Mouse (Mus musculus): ENCODE measurements around the gene Tmem234.
"Not testable (repeated sequence)": the region's sequence is repeated elsewhere in the genome, so short reads cannot be mapped to it uniquely, and the experiment has no call there.

Gene Tmem234

GRCm38 (mm10) chr4:129600233-129601158, at the start of gene Tmem234, which contains the start of gene Eif3i:
Gene Tmem234 (plus strand): TSS chr4:129600668.
Gene Eif3i (minus strand): TSS chr4:129600648.
- peak; percentile 90 to 92 for DNase-seq (ENCODE audit: low spot score in 2 of 2)

DNA sequence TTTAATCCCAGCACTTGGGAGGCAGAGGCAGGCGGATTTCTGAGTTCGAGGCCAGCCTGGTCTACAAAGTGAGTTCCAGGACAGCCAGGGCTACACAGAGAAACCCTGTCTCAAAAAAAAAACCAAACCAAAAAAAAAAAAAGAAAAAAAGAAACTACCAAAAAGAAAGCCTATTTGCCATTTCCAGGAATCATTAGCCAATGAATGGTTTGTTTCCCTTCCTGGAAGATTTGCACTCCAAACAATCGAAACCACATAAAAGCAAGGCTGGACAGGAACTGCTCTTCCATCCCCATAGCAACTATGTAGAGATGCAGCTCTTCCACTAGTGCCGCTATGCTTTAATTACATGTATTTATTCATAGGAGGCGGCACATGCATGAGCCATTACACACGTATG, 46.0 kb upstream of the Tmem234 start:
- not testable (repeated sequence) for DNase-seq (ENCODE audit: low spot score in 2 of 2)

GRCm38 (mm10) chr4:129555421-129555861, 45.0 kb upstream of the Tmem234 start:
- peak; percentile 68 to 72 for DNase-seq (ENCODE audit: low spot score in 2 of 2)

DNA sequence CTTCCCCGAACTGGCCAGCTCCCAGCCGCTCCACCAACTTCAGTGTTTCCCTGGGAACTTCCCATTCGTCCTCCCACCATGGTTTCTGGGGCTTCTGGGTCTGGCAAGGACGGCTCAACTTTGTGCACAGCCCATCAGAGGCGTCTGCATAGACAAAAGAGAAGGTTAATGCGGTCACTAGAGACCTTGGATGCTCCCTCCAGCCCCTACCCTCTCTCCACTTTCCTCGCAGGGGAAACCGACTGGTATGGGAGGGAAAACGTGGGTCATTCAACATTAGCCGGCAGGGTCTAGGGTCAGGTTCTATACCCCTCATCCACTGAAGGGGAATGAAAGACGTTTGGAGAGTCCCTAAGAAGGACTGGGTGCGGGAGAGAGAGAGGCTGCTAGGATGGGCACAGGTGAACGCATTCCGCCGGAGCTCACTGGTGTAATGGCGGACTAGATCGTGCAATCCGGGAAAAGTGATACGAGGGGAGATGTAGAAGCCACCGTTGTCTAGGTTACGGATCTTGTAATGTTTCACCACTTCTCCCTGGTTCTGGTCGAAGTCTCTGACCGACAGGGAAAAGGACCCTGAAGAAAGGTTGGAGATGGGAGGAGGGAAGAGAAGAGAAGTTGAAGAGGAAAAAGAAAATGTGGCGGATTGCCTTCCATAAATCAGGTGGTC, 44.5 kb upstream of the Tmem234 start:
- peak; percentile 49 to 59 for DNase-seq (ENCODE audit: low spot score in 2 of 2)

- DNase-seq (ENCODE audit: low spot score in 2 of 2) = peak; percentile 90 to 92
Measured at GRCm38 (mm10) chr4:129556532-129557223, 43.8 kb upstream of the Tmem234 start.

DNA sequence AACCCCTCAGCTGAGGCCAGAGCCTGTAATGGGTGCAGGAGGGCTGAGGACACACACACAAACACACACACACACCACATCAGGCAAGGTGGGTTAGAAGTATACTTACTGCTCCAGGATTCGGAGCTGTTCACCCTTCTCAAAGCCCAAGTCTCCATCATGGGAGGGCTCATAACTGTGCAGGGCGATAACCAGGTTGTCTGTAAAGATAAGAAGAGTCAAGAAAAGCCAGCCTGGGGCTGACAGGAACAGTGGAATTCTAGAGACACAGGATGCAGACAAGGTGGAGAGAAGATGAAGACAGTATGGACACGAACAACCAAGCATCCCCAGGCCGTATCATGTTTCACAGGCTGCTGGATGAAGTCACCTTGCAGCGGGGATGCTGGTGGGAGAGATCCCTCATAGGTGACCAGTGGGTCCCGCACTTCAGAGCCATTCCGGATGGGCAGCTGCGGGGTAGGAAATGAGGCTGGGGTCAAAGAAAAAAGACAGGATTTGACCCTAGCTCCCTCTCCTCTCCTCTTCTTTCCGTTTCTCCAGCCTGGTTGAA, 43.1 kb upstream of the Tmem234 start:
- DNase-seq (ENCODE audit: low spot score in 2 of 2) = no peak

- DNase-seq (ENCODE audit: low spot score in 2 of 2) = no peak
Measured at GRCm38 (mm10) chr4:129558321-129558955, 42.0 kb upstream of the Tmem234 start.

GRCm38 (mm10) chr4:129561184-129561583, 39.3 kb upstream of the Tmem234 start:
- DNase-seq (ENCODE audit: low spot score in 2 of 2) = no peak

DNA sequence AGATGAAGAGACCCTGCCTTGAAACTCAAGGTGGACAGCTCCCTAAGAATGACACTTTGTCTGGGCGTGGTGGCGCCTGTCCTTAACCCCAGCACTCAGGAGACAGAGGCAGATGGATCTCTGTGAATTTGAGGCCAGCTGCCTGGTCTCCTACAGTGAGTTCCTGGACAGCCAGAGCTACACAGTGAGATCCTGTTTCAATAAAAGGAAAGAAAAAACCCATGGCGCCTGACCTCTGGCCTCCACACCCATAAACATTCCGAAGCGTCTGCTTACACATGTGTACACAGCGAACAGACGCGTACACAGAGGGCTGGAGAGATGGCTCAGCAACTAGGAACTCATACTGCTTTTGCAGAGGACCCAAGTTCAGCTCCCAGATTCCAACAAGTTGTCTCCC, 36.8 kb upstream of the Tmem234 start:
- DNase-seq (ENCODE audit: low spot score in 2 of 2) = no peak

DNA sequence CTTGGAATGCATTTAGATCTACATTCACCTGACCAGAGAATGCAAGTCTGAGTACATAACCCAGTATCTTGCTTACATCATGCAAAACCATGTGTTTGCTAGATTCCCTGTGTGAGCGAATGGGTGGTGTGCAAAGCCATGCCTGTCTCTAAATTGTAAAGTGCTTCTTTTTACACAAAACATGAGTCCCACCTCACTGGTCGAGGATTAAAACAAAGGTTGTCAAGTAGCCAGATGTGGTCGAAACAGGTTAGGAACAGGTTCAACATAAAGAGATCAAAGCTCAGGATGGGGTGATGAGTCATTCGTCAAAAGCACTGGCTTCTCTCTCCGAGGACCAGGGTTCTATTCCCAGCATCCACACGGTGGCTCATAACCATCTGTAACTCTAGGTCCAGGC, 35.3 kb upstream of the Tmem234 start:
- DNase-seq (ENCODE audit: low spot score in 2 of 2) = no peak

DNA sequence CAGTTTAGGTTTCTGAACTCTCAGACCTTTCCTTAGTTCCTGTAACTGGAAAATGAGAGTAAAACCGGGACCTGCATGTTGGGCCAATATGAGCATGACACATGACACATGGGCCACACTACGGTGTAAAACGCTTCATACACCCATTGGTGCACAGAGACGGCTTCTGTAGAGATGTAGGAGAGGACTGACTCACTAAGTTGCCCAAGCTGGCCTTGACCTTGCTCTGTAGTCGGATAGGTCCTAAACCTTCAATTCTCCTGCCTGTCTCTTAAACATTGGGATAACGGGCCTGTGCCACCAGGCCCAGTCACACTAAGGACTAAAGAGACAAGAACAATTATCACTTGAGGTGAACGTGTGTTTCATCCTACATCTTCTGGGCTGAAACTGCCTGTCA, 32.1 kb upstream of the Tmem234 start:
- no peak for DNase-seq (ENCODE audit: low spot score in 2 of 2)

DNA sequence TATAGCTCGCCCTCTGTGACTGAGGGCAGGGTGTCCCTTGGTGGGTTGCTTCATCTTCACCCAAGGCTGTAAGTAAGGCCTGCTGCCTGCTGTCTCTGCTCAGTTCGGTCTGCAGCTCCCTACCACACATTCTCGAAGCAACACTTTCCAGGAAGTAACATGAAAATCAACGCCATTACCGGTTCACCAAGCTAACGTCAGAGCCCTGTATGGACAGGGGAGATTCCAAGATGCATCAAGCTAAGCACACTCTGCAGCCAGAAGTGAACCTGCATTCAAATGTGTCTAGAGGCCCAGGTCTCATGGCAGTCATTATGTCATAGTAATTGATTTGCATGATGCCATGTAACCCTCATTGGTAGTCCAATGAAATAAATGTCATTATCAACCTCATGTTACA, 30.4 kb upstream of the Tmem234 start:
- no peak for DNase-seq (ENCODE audit: low spot score in 2 of 2)

DNA sequence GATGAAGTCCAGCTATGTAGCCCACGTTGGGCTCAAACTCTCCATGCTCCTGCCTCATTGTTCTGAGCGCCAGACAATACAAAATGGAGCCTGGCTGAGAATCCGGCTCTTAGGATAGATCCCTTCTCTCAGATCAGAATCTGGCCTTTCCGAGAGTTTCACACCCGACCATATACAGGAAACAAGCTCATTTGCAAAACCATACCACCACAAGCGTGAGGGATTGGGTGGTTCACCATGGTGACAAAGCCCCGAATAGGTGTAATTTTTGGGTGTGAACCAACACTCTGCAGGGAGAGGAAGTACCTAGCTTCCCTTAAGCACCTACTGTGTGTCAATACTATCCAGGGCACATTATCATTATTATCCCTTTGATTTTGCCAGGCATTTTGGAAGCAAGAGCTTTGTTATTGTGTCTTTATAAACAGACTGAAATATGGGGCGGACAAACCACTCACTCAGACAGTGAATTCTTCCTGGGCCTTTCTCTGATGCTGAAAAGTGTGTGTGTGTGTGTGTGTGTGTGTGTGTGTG, 28.9 kb upstream of the Tmem234 start:
- no peak for DNase-seq (ENCODE audit: low spot score in 2 of 2)

GRCm38 (mm10) chr4:129572236-129573092, 28.0 kb upstream of the Tmem234 start:
- DNase-seq (ENCODE audit: low spot score in 2 of 2) = no peak

GRCm38 (mm10) chr4:129573093-129573370, 27.4 kb upstream of the Tmem234 start:
- no peak for DNase-seq (ENCODE audit: low spot score in 2 of 2)

DNA sequence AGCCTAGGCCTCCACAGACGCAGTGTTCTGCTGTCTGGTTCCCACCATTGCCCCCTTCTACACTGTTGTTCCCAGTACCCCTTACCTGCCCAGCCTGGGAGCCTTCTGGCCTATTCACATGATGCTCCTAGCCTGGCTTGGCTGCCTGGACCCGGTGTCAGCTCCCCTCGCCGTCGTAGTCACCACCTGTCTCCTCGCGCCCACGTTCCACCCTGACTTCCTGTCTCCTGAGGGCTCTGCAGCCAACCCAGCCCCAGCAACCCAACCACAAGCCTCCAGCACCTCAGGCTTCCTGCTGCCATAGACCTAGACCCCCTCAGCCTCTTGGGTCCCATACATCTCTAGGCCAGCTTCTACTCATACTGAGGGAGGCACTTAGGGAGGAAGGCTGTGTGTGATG, 27.0 kb upstream of the Tmem234 start, which contains the start of gene Lck:
Gene Lck, minus strand, starts transcription at position 212 of the 400 bp plus-strand sequence.
- DNase-seq (ENCODE audit: low spot score in 2 of 2) = no peak

- DNase-seq (ENCODE audit: low spot score in 2 of 2) = no peak
Measured at GRCm38 (mm10) chr4:129575171-129575844, 25.2 kb upstream of the Tmem234 start.

DNA sequence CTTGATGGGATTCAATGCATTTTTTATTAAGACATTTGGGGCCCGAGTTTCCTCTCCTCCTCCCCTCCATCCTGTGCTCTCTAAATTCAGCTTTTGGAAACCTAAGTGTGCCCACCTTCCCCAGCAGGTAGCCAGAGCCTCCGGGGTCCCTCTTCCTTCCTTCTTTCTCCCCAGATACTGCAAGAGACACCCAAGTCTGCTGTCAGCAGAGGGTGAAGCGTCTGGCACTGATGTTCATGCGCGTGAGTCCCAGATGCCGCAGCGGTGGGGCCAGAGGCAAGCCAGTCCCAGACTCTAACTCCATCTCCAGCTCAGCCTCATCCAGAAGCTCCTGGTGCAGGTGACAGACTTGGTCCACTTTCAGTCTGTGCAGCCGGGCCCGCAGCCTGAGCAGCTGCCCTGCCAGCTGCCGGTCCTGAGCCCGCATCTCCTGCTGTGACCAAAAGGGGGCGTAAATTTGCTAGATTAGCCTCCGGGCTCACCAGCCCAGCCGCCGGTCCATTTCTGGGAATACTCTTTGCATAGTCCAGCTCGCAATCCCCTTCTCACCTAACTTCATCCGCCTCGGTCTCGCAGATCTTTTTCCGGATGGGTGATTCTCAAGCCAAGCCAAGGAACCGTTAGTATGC, 23.5 kb upstream of the Tmem234 start:
- peak; percentile 59 to 73 for DNase-seq (ENCODE audit: low spot score in 2 of 2)

GRCm38 (mm10) chr4:129577688-129578087, 22.8 kb upstream of the Tmem234 start:
- no peak for DNase-seq (ENCODE audit: low spot score in 2 of 2)

Measured in right cerebral cortex, postnatal 10 days (tissue).